Mouse (Mus musculus): ENCODE results near the gene Cacfd1. TPM values are rescaled to one million over a fixed set of nuclear protein-coding genes. Genes with fewer than 3 reads are reported as not detected.

Gene Cacfd1
- polyA plus RNA-seq, 1 experiment from 2014 or later = 42.1 TPM

DNA sequence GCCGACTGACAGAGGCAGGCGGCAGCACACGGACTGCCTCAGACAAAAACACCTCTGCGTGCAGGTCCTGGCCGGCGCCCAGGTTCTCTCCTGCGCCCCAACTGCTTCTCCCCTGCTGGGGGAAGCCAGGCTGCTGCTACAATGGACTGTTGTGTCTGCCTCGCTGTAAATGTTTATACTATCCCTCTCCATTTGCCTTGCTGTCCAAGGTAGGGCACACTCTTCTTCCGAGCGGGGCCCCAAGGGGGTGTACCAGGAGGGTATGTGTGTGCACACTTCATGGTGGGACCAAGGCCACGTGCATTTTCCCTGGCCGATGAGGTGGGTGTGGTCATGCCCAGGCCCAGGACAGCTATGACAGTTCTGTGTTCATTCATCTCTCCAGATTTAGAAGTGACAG is 49.0 kb downstream of the Cacfd1 start:
- Histone ChIP-seq H3K4me2 (replicated peaks; ENCODE audit: low read depth, low read length) (0 out of 2 replicates have a peak overlapping the region, but pooled peaks have one; percentile 5), H3K9ac (replicated peaks; ENCODE audit: low read depth) (no peak overlapping the region)

GRCm38 (mm10) chr2:27059187-27059586 is 49.5 kb downstream of the Cacfd1 start:
- ATAC-seq (peak; percentile 49; the same call in 1 of the 2 replicates), DNase-seq (ENCODE audit: low spot score) (peak; percentile 55)
- H3K27me3 ChIP-seq (replicated peaks; ENCODE audit: insufficient read depth, low read length) = no peaks in the 10 kb centered on the region
- no peaks in the 10 kb centered on the region for H3K36me3 ChIP-seq (ENCODE audit: insufficient read depth, low read length)
- no peak overlapping the region for H3K27ac ChIP-seq (ENCODE audit: low read length)
- no peaks in the 10 kb centered on the region for H3K9me3 ChIP-seq (ENCODE audit: low read length)
- 0 out of 2 replicates have a peak overlapping the region, but pooled peaks have one; percentile 5 for H3K4me2 ChIP-seq (replicated peaks; ENCODE audit: low read depth, low read length)
- WGBS = 46% methylated on average over 9 of the region's 9 CpGs
- H3K4me1 ChIP-seq (ENCODE audit: insufficient read depth, low read depth, low read length) = peaks cover 18% of the 10 kb centered on the region; the same call in 1 of the 2 replicates
- H3K9ac ChIP-seq (replicated peaks; ENCODE audit: low read depth) = no peak overlapping the region
- no peak for TF ChIP-seq CTCF (IDR thresholded peaks at IDR 0.05)
- no peak for TF ChIP-seq EP300 (IDR thresholded peaks at IDR 0.05)
- H3K4me3 ChIP-seq (ENCODE audit: low read depth, low read length) = no peak overlapping the region

More for the DNA sequence above, 49.0 kb downstream of the Cacfd1 start:
- TF ChIP-seq CTCF (IDR thresholded peaks at IDR 0.05) (no peak), EP300 (IDR thresholded peaks at IDR 0.05) (no peak)
- Histone ChIP-seq H3K4me3 (ENCODE audit: low read depth, low read length) (no peak overlapping the region), H3K27ac (ENCODE audit: low read length) (no peak overlapping the region), H3K9me3 (ENCODE audit: low read length) (no peaks in the 10 kb centered on the region), H3K36me3 (ENCODE audit: insufficient read depth, low read length) (no peaks in the 10 kb centered on the region), H3K4me1 (ENCODE audit: insufficient read depth, low read depth, low read length) (peaks cover 18% of the 10 kb centered on the region; the same call in 1 of the 2 replicates), H3K27me3 (replicated peaks; ENCODE audit: insufficient read depth, low read length) (no peaks in the 10 kb centered on the region)
- no peak for DNase-seq (ENCODE audit: low spot score)
- no peak for ATAC-seq
- 16% methylated on average over 12 of the region's 12 CpGs for WGBS

- Histone ChIP-seq H3K4me1 (ENCODE audit: insufficient read depth, low read depth, low read length) (0 out of 2 replicates have a peak, but pooled peaks cover 9% of the 10 kb centered on the region), H3K4me2 (replicated peaks; ENCODE audit: low read depth, low read length) (no peak overlapping the region), H3K27ac (ENCODE audit: low read length) (no peak overlapping the region), H3K27me3 (replicated peaks; ENCODE audit: insufficient read depth, low read length) (no peaks in the 10 kb centered on the region), H3K9ac (replicated peaks; ENCODE audit: low read depth) (no peak overlapping the region), H3K9me3 (ENCODE audit: low read length) (no peaks in the 10 kb centered on the region), H3K4me3 (ENCODE audit: low read depth, low read length) (no peak overlapping the region), H3K36me3 (ENCODE audit: insufficient read depth, low read length) (no peaks in the 10 kb centered on the region)
- ATAC-seq = no peak
- no peak for TF ChIP-seq CTCF (IDR thresholded peaks at IDR 0.05)
- no peak for TF ChIP-seq EP300 (IDR thresholded peaks at IDR 0.05)
- no peak for DNase-seq (ENCODE audit: low spot score)
- 76% methylated on average over 2 of the region's 2 CpGs for WGBS
These were observed 57.4 kb downstream of the Cacfd1 start for GRCm38 (mm10) chr2:27067124-27067523.

DNA sequence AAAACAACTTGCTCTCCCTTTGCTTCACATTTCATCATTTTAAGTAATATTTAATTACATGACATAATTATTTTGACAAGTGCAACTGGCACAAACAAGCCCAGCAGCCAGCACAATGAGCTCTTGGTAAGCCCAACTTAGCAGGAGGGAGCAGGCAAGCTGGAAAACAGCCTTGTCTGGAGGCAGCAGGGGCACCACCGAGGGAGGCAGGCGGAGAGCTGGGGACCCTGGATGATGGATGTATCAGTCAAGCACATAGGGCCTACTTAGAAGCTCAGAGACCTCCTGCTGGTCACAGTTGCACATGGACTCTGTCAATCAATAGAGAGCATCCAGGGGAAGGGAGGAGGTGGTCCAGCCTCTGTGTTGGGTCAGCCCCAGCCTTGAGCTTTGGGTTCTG is 58.3 kb downstream of the Cacfd1 start:
- Histone ChIP-seq H3K27ac (ENCODE audit: low read length) (no peak overlapping the region), H3K4me1 (ENCODE audit: insufficient read depth, low read depth, low read length) (0 out of 2 replicates have a peak, but pooled peaks cover 9% of the 10 kb centered on the region), H3K4me2 (replicated peaks; ENCODE audit: low read depth, low read length) (no peak overlapping the region), H3K9ac (replicated peaks; ENCODE audit: low read depth) (no peak overlapping the region), H3K36me3 (ENCODE audit: insufficient read depth, low read length) (no peaks in the 10 kb centered on the region), H3K4me3 (ENCODE audit: low read depth, low read length) (no peak overlapping the region), H3K27me3 (replicated peaks; ENCODE audit: insufficient read depth, low read length) (no peaks in the 10 kb centered on the region), H3K9me3 (ENCODE audit: low read length) (no peaks in the 10 kb centered on the region)
- ATAC-seq (no peak), DNase-seq (ENCODE audit: low spot score) (no peak)
- WGBS = 53% methylated on average over 2 of the region's 2 CpGs
- TF ChIP-seq EP300 (IDR thresholded peaks at IDR 0.05) (no peak), CTCF (IDR thresholded peaks at IDR 0.05) (no peak)

GRCm38 (mm10) chr2:27069646-27070045 is 59.9 kb downstream of the Cacfd1 start:
- Histone ChIP-seq H3K9me3 (ENCODE audit: low read length) (no peaks in the 10 kb centered on the region), H3K27ac (ENCODE audit: low read length) (no peak overlapping the region), H3K9ac (replicated peaks; ENCODE audit: low read depth) (no peak overlapping the region), H3K27me3 (replicated peaks; ENCODE audit: insufficient read depth, low read length) (no peaks in the 10 kb centered on the region), H3K4me1 (ENCODE audit: insufficient read depth, low read depth, low read length) (peaks cover 9% of the 10 kb centered on the region; the same call in 1 of the 2 replicates), H3K4me2 (replicated peaks; ENCODE audit: low read depth, low read length) (no peak overlapping the region), H3K36me3 (ENCODE audit: insufficient read depth, low read length) (no peaks in the 10 kb centered on the region), H3K4me3 (ENCODE audit: low read depth, low read length) (no peak overlapping the region)
- ATAC-seq (peak; percentile 21; the same call in 1 of the 2 replicates), DNase-seq (ENCODE audit: low spot score) (no peak)
- WGBS = 56% methylated on average over 3 of the region's 3 CpGs
- TF ChIP-seq CTCF (IDR thresholded peaks at IDR 0.05) (no peak), EP300 (IDR thresholded peaks at IDR 0.05) (no peak)

- no peak overlapping the region for H3K4me3 ChIP-seq (ENCODE audit: low read depth, low read length)
- H3K4me1 ChIP-seq (ENCODE audit: insufficient read depth, low read depth, low read length) = peaks cover 15% of the 10 kb centered on the region; the same call in 1 of the 2 replicates
- no peak overlapping the region for H3K9ac ChIP-seq (replicated peaks; ENCODE audit: low read depth)
- H3K4me2 ChIP-seq (replicated peaks; ENCODE audit: low read depth, low read length) = no peak overlapping the region
- no peak overlapping the region for H3K27ac ChIP-seq (ENCODE audit: low read length)
- ATAC-seq = no peak
- DNase-seq (ENCODE audit: low spot score) = no peak
- TF ChIP-seq EP300 (IDR thresholded peaks at IDR 0.05) (no peak), CTCF (IDR thresholded peaks at IDR 0.05) (no peak)
- H3K9me3 ChIP-seq (ENCODE audit: low read length) = no peaks in the 10 kb centered on the region
- WGBS = 79% methylated on average over 2 of the region's 2 CpGs
- H3K27me3 ChIP-seq (replicated peaks; ENCODE audit: insufficient read depth, low read length) = no peaks in the 10 kb centered on the region
- H3K36me3 ChIP-seq (ENCODE audit: insufficient read depth, low read length) = no peaks in the 10 kb centered on the region
These were observed 60.6 kb downstream of the Cacfd1 start for GRCm38 (mm10) chr2:27070247-27070813.

Other genes with a start within 250 kb of the Cacfd1 start
- not detected in 2 replicates for gene Abo, start 144.9 kb upstream of the Cacfd1 start, polyA plus RNA-seq (2015; fragmentation: Nextera tagmentation; extraction: Ambion mirVana)
- gene Surf6, start 107.0 kb upstream of the Cacfd1 start, polyA plus RNA-seq (2015; fragmentation: Nextera tagmentation; extraction: Ambion mirVana) = 11.8 and 13.5 TPM in 2 replicates
- gene Med22, start 99.2 kb upstream of the Cacfd1 start, polyA plus RNA-seq (2015; fragmentation: Nextera tagmentation; extraction: Ambion mirVana) = 32.6 and 33.8 TPM in 2 replicates
- 380 and 417 TPM in 2 replicates for gene Rpl7a, start 99.2 kb upstream of the Cacfd1 start, polyA plus RNA-seq (2015; fragmentation: Nextera tagmentation; extraction: Ambion mirVana)
- 23.0 and 23.8 TPM in 2 replicates for gene Surf2, start 93.6 kb upstream of the Cacfd1 start, polyA plus RNA-seq (2015; fragmentation: Nextera tagmentation; extraction: Ambion mirVana)
- 59.6 and 59.7 TPM in 2 replicates for gene Surf1, start 93.4 kb upstream of the Cacfd1 start, polyA plus RNA-seq (2015; fragmentation: Nextera tagmentation; extraction: Ambion mirVana)
- gene Surf4, start 76.0 kb upstream of the Cacfd1 start, polyA plus RNA-seq (2015; fragmentation: Nextera tagmentation; extraction: Ambion mirVana) = 167 and 171 TPM in 2 replicates
- gene Stkld1, start 75.9 kb upstream of the Cacfd1 start, polyA plus RNA-seq (2015; fragmentation: Nextera tagmentation; extraction: Ambion mirVana) = 0.13 and 0.24 TPM in 2 replicates
- gene Rexo4, start 45.5 kb upstream of the Cacfd1 start, polyA plus RNA-seq (2015; fragmentation: Nextera tagmentation; extraction: Ambion mirVana) = 21.4 and 22.1 TPM in 2 replicates
- 0.26 TPM in 2 replicates for gene Adamts13, start 36.5 kb upstream of the Cacfd1 start, polyA plus RNA-seq (2015; fragmentation: Nextera tagmentation; extraction: Ambion mirVana)
- gene Slc2a6, start 18.1 kb downstream of the Cacfd1 start, polyA plus RNA-seq (2015; fragmentation: Nextera tagmentation; extraction: Ambion mirVana) = 1.1 and 1.3 TPM in 2 replicates
- gene Mymk, start 62.3 kb downstream of the Cacfd1 start, polyA plus RNA-seq (2015; fragmentation: Nextera tagmentation; extraction: Ambion mirVana) = 0.36 and 0.76 TPM in 2 replicates
- gene Adamtsl2, start 69.5 kb downstream of the Cacfd1 start, polyA plus RNA-seq (2015; fragmentation: Nextera tagmentation; extraction: Ambion mirVana) = 50.6 and 52.3 TPM in 2 replicates
- gene Fam163b, start 132.6 kb downstream of the Cacfd1 start, polyA plus RNA-seq (2015; fragmentation: Nextera tagmentation; extraction: Ambion mirVana) = 0.26 and 0.43 TPM in 2 replicates
- gene Dbh, start 155.3 kb downstream of the Cacfd1 start, polyA plus RNA-seq (2015; fragmentation: Nextera tagmentation; extraction: Ambion mirVana) = 0.17 and 0.37 TPM in 2 replicates
- 11.5 and 12.6 TPM in 2 replicates for gene Sardh, start 238.4 kb downstream of the Cacfd1 start, polyA plus RNA-seq (2015; fragmentation: Nextera tagmentation; extraction: Ambion mirVana)

Data from lung, postnatal 0 days (tissue).